Comparison of ENCODE assay signal across 7 mouse cellular contexts in genomic region chr7:17058816-17059462, GRCm38 (mm10). TPM values are rescaled to one million over a fixed set of nuclear protein-coding genes. Genes with fewer than 3 reads are reported as not detected.
A peak's percentile ranks its signal among the peaks of the same experiment; 100 is the strongest.
DNase-seq lines count a peak whose midpoint lies in the region; ATAC-seq and TF ChIP-seq lines count a peak whose summit lies in the region.

No protein-coding gene starts in this region.

- no peak for TF ChIP-seq POLR2A in thymus, adult 2 months (IDR thresholded peaks at IDR 0.05; ENCODE audit: control insufficient read depth, extremely low read depth, insufficient read depth, low read length, poor library complexity)

- no peaks in the 10 kb centered on the region for H3K27me3 ChIP-seq in thymus, adult 2 months (ENCODE audit: control insufficient read depth, insufficient read depth, low read length)
- H3K27me3 ChIP-seq in embryonic facial prominence, embryonic 15.5 days: no peaks in the 10 kb centered on the region
- peaks cover 14% of the 10 kb centered on the region for H3K27me3 ChIP-seq in hindbrain, embryonic 14.5 days (ENCODE audit: control insufficient read depth, insufficient read depth, low read length)
- no peaks in the 10 kb centered on the region for H3K27me3 ChIP-seq in limb, embryonic 15.5 days
- H3K27me3 ChIP-seq in midbrain, postnatal 0 days (ENCODE audit: insufficient read depth, low read length): no peaks in the 10 kb centered on the region

- H3K9me3 ChIP-seq in embryonic facial prominence, embryonic 15.5 days (replicated peaks): no peaks in the 10 kb centered on the region
- H3K9me3 ChIP-seq in hindbrain, embryonic 14.5 days (ENCODE audit: control insufficient read depth, low read length): no peaks in the 10 kb centered on the region
- no peaks in the 10 kb centered on the region for H3K9me3 ChIP-seq in limb, embryonic 15.5 days
- H3K9me3 ChIP-seq in midbrain, postnatal 0 days (ENCODE audit: low read length): no peaks in the 10 kb centered on the region

- peak overlapping the region; percentile 31; the same call in 1 of the 2 replicates for H3K27ac ChIP-seq in thymus, adult 2 months (ENCODE audit: control insufficient read depth, insufficient read depth, low read length)
- peak overlapping the region; percentile 97 for H3K27ac ChIP-seq in embryonic facial prominence, embryonic 15.5 days (replicated peaks)
- peak overlapping the region; percentile 8 for H3K27ac ChIP-seq in hindbrain, embryonic 14.5 days
- H3K27ac ChIP-seq in limb, embryonic 15.5 days: peak overlapping the region; percentile 95
- peak overlapping the region; percentile 65 for H3K27ac ChIP-seq in midbrain, postnatal 0 days (ENCODE audit: low read depth, low read length)

- H3K4me1 ChIP-seq in thymus, adult 2 months (replicated peaks; ENCODE audit: control insufficient read depth, insufficient read depth, low read length): peaks cover 48% of the 10 kb centered on the region
- peaks cover 70% of the 10 kb centered on the region for H3K4me1 ChIP-seq in embryonic facial prominence, embryonic 15.5 days
- peaks cover 20% of the 10 kb centered on the region for H3K4me1 ChIP-seq in hindbrain, embryonic 14.5 days (replicated peaks; ENCODE audit: control insufficient read depth, insufficient read depth, low read length)
- peaks cover 73% of the 10 kb centered on the region for H3K4me1 ChIP-seq in limb, embryonic 15.5 days
- peaks cover 2% of the 10 kb centered on the region; the same call in 1 of the 2 replicates for H3K4me1 ChIP-seq in midbrain, postnatal 0 days (ENCODE audit: insufficient read depth, low read length)

- no peak overlapping the region for H3K4me3 ChIP-seq in thymus, adult 2 months (ENCODE audit: control insufficient read depth, insufficient read depth, low read length)
- H3K4me3 ChIP-seq in embryonic facial prominence, embryonic 15.5 days (replicated peaks): peak overlapping the region; percentile 66
- no peak overlapping the region for H3K4me3 ChIP-seq in hindbrain, embryonic 14.5 days (replicated peaks; ENCODE audit: low read length)
- peak overlapping the region; percentile 63 for H3K4me3 ChIP-seq in limb, embryonic 15.5 days
- no peak overlapping the region for H3K4me3 ChIP-seq in midbrain, postnatal 0 days (ENCODE audit: low read depth, low read length)

- no peak for TF ChIP-seq CTCF in thymus, adult 2 months (IDR thresholded peaks at IDR 0.05; ENCODE audit: borderline replicate concordance, control insufficient read depth, extremely low read depth, insufficient read depth, low read length, poor library complexity)
- no peak for TF ChIP-seq CTCF in midbrain, postnatal 0 days (IDR thresholded peaks at IDR 0.05)

- H3K4me2 ChIP-seq in embryonic facial prominence, embryonic 15.5 days (replicated peaks): peak overlapping the region; percentile 69
- no peak overlapping the region for H3K4me2 ChIP-seq in hindbrain, embryonic 14.5 days (replicated peaks)
- peak overlapping the region; percentile 66 for H3K4me2 ChIP-seq in limb, embryonic 15.5 days
- H3K4me2 ChIP-seq in midbrain, postnatal 0 days (ENCODE audit: low read depth, low read length, poor library complexity, severe bottlenecking): 0 out of 2 replicates have a peak overlapping the region, but pooled peaks have one; percentile 12

- H3K9ac ChIP-seq in embryonic facial prominence, embryonic 15.5 days: no peak overlapping the region
- H3K9ac ChIP-seq in hindbrain, embryonic 14.5 days: no peak overlapping the region
- H3K9ac ChIP-seq in limb, embryonic 15.5 days: no peak overlapping the region
- no peak overlapping the region for H3K9ac ChIP-seq in midbrain, postnatal 0 days (replicated peaks; ENCODE audit: low read length, poor library complexity, severe bottlenecking)

- 32% methylated on average over 8 of the region's 8 CpGs for WGBS in thymus, adult 2 months
- 36% methylated on average over 8 of the region's 8 CpGs for WGBS in embryonic facial prominence, embryonic 15.5 days
- WGBS in hindbrain, embryonic 14.5 days: 38% methylated on average over 8 of the region's 8 CpGs
- 35% methylated on average over 8 of the region's 8 CpGs for WGBS in limb, embryonic 15.5 days
- 34% methylated on average over 8 of the region's 8 CpGs for WGBS in midbrain, postnatal 0 days

- no peak for ATAC-seq in embryonic facial prominence, embryonic 15.5 days (ENCODE audit: insufficient number of reproducible peaks, low FRiP score, low TSS enrichment, low read depth)
- no peak for ATAC-seq in hindbrain, embryonic 14.5 days (ENCODE audit: low FRiP score)
- ATAC-seq in limb, embryonic 15.5 days (ENCODE audit: insufficient number of reproducible peaks, low FRiP score, low TSS enrichment, low read depth): no peak
- ATAC-seq in midbrain, postnatal 0 days (ENCODE audit: low FRiP score): no peak

- no peaks in the 10 kb centered on the region for H3K36me3 ChIP-seq in thymus, adult 2 months (ENCODE audit: control insufficient read depth, insufficient read depth, low read length)
- peaks cover 11% of the 10 kb centered on the region for H3K36me3 ChIP-seq in embryonic facial prominence, embryonic 15.5 days
- no peaks in the 10 kb centered on the region for H3K36me3 ChIP-seq in hindbrain, embryonic 14.5 days (replicated peaks; ENCODE audit: control insufficient read depth, insufficient read depth)
- peaks cover 15% of the 10 kb centered on the region for H3K36me3 ChIP-seq in limb, embryonic 15.5 days
- no peaks in the 10 kb centered on the region for H3K36me3 ChIP-seq in midbrain, postnatal 0 days (ENCODE audit: insufficient read depth, low read length)

- no peak for DNase-seq in thymus, adult 2 months
- no peak for DNase-seq in thymus, postnatal 14 days
- peak; percentile 66 for DNase-seq in hindbrain, embryonic 14.5 days (ENCODE audit: low spot score)
- peak; percentile 62 for DNase-seq in midbrain, postnatal 0 days (ENCODE audit: low spot score)
- DNase-seq in right cerebral cortex, postnatal 25 days: no peak

RNA-seq across cellular contexts. Expression of gene Hif3a, which starts 3.3 kb away (rescaled TPM):
- 2.8 and 8.9 TPM in 2 replicates for polyA plus RNA-seq in thymus, adult 2 months (2012; rRNA removed)
- 27.9 and 31.2 TPM in 2 replicates for polyA plus RNA-seq in embryonic facial prominence, embryonic 15.5 days (2015; fragmentation: Nextera tagmentation; extraction: Ambion mirVana)
- polyA plus RNA-seq in hindbrain, embryonic 14.5 days (2014; fragmentation: Nextera tagmentation; extraction: Ambion mirVana): 4.9 and 6.9 TPM in 2 replicates
- 29.0 and 33.4 TPM in 2 replicates for polyA plus RNA-seq in limb, embryonic 15.5 days (2015; fragmentation: Nextera tagmentation; extraction: Ambion mirVana)
- total RNA-seq in midbrain, postnatal 0 days (2014; rRNA removed): 13.6 and 16.9 TPM in 2 replicates
- 2.0 and 2.7 TPM in 2 replicates for polyA plus RNA-seq in midbrain, postnatal 0 days (2015; fragmentation: Nextera tagmentation; extraction: Ambion mirVana)

RNA-seq across cellular contexts. Expression of gene Psg16, which starts 14.9 kb away (rescaled TPM):
- polyA plus RNA-seq in thymus, adult 2 months (2012; rRNA removed): not detected in 2 replicates
- polyA plus RNA-seq in embryonic facial prominence, embryonic 15.5 days (2015; fragmentation: Nextera tagmentation; extraction: Ambion mirVana): 0.11 and 0.13 TPM in 2 replicates
- 3.1 and 3.6 TPM in 2 replicates for polyA plus RNA-seq in hindbrain, embryonic 14.5 days (2014; fragmentation: Nextera tagmentation; extraction: Ambion mirVana)
- 0.17 and 0.20 TPM in 2 replicates for polyA plus RNA-seq in limb, embryonic 15.5 days (2015; fragmentation: Nextera tagmentation; extraction: Ambion mirVana)
- 3.9 and 5.1 TPM in 2 replicates for total RNA-seq in midbrain, postnatal 0 days (2014; rRNA removed)
- 6.8 and 7.6 TPM in 2 replicates for polyA plus RNA-seq in midbrain, postnatal 0 days (2015; fragmentation: Nextera tagmentation; extraction: Ambion mirVana)

RNA-seq across cellular contexts. Expression of gene Ppp5c, which starts 31.2 kb away (rescaled TPM):
- 359 and 363 TPM in 2 replicates for polyA plus RNA-seq in thymus, adult 2 months (2012; rRNA removed)
- polyA plus RNA-seq in embryonic facial prominence, embryonic 15.5 days (2015; fragmentation: Nextera tagmentation; extraction: Ambion mirVana): 112 and 113 TPM in 2 replicates
- 123 and 129 TPM in 2 replicates for polyA plus RNA-seq in hindbrain, embryonic 14.5 days (2014; fragmentation: Nextera tagmentation; extraction: Ambion mirVana)
- polyA plus RNA-seq in limb, embryonic 15.5 days (2015; fragmentation: Nextera tagmentation; extraction: Ambion mirVana): 101 and 115 TPM in 2 replicates
- total RNA-seq in midbrain, postnatal 0 days (2014; rRNA removed): 56.4 and 61.0 TPM in 2 replicates
- polyA plus RNA-seq in midbrain, postnatal 0 days (2015; fragmentation: Nextera tagmentation; extraction: Ambion mirVana): 144 and 145 TPM in 2 replicates

Comparison
In these comparisons a context has a peak if more than half of its experiments do, and no peak if none do; other contexts are left out.
1. DNase-seq: peak in hindbrain, embryonic 14.5 days (single experiment) and midbrain, postnatal 0 days (single experiment); none in thymus, adult 2 months (single experiment), thymus, postnatal 14 days (single experiment) and right cerebral cortex, postnatal 25 days (single experiment).
2. H3K27ac ChIP-seq: peak in every context shown above with its lines; median percentile 97 in embryonic facial prominence, embryonic 15.5 days; 95 in limb, embryonic 15.5 days; 65 in midbrain, postnatal 0 days; 31 in thymus, adult 2 months; 8 in hindbrain, embryonic 14.5 days.
3. H3K4me3 ChIP-seq: peak in embryonic facial prominence, embryonic 15.5 days (single experiment) and limb, embryonic 15.5 days (single experiment); none in thymus, adult 2 months (single experiment), hindbrain, embryonic 14.5 days (single experiment) and midbrain, postnatal 0 days (single experiment).